Mouse (Mus musculus) heart, postnatal 4 days (tissue): Measurements from ENCODE around the gene 4930432K21Rik. TPM values are rescaled to one million over a fixed set of nuclear protein-coding genes. Genes with fewer than 3 reads are reported as not detected.

Source experiments
- DNase-seq: peaks from one replicate; pipeline ENCODE4 v3.0.0; 2021
- total RNA-seq, 2 experiments: library from RNA; stranded (reverse); gene quantifications; 2 replicates each; pipeline ENCODE4 v1.2.3; 2021

Gene 4930432K21Rik
- total RNA-seq, 2 experiments from 2014 or later: 0.38 to 0.60 TPM

DNA sequence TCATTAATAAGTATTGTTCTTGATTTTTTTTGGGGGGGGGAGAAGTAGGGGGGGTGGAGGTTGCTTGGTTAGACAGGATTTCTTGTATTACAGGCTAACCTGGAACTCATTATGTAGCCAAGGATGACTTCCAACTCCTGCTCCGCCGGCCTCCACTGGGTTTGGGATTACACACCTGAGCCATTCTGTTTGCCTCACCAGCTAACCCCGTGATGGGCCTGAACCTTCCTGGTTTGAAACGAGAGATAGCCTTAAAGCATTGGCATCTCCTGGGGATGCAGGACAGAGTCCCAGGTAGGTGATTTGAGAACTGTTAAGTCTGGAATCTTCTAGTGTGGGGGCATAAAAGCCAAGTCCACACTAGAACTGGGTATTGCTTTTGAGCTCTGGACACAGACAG lies 45.3 kb downstream of the 4930432K21Rik start:
- no peak for DNase-seq

DNA sequence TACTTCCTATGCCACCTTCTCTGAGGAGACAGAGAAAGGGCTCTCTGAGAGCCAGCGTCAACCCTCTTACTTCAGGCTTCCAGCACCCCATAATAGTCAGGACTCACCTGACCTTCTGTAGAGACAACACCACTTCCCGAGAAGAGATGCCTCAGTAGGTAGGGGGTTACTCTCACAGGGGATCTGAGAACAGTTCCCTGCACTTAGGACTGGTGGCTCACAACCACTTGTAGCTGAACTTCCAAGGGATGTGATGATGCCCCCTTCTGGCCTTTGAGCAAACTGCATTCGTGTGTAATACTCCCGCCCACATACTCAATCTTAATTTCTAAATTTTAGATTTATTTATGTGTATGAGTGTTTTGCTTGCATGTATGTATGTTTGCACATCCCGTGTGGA lies 45.7 kb downstream of the 4930432K21Rik start:
- DNase-seq: no peak

DNA sequence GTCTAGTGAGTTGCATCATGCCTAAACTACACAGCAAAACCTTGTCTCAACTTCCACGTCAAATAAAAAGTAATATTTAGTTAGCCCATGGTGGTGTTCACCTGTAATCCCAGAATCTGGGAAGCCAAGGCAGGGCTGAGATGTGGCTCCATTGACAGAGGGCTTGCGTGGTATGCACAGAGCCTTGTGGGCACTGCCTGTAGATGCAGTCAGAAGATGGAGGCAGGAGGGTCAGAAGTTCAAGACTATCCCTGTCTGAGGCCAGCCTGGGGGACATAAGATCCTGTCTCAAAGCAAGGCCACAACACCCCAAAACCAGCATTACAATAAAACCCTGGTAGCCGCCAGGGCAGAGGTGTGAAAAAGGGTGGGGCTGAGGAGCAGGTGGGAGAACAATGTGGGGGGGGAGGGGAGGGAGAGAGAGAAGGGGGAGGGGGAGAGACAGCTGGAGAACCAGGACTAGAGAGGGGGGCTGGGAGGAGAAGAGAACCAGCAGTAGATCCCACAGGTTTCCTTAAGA lies 46.5 kb downstream of the 4930432K21Rik start:
- DNase-seq: no peak

DNA sequence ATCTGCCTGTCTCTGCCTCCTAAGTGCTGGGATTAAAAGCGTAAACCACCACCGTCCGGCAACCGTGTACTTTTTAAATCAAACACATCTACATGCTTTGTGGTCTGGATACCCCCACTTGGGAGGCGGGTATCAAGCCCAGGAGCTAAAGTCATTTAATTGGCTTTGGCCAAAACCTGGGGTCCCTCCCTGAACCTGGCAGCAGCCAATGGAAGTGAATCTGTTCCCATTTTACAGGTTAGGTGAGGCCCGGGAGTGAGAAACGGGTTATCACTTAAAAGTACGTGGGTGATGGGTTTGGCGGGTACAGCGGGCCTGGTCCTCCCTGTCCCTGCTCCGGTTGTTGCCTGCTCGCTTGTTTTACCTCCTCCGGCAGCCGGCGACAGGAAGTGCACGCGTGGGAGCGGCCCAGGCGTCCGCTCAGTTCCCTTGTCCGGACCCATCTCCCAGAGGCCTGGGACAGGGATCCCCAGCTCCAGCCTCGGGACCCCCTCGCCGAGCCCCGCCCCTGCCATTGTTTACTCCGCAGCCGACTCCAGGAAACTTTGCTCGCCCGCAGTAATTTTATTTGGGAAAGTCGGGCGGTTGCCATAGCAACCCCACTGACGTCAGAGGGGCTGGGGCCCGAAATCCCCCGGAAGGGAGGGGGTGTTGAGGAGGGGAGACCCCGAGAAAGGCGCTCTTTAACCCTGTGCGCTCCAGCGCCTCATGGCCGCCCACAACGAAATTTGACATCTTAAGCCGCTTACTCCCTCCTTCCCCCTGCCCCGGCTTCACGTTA lies 49.5 kb downstream of the 4930432K21Rik start:
- peak; percentile 93 for DNase-seq

DNA sequence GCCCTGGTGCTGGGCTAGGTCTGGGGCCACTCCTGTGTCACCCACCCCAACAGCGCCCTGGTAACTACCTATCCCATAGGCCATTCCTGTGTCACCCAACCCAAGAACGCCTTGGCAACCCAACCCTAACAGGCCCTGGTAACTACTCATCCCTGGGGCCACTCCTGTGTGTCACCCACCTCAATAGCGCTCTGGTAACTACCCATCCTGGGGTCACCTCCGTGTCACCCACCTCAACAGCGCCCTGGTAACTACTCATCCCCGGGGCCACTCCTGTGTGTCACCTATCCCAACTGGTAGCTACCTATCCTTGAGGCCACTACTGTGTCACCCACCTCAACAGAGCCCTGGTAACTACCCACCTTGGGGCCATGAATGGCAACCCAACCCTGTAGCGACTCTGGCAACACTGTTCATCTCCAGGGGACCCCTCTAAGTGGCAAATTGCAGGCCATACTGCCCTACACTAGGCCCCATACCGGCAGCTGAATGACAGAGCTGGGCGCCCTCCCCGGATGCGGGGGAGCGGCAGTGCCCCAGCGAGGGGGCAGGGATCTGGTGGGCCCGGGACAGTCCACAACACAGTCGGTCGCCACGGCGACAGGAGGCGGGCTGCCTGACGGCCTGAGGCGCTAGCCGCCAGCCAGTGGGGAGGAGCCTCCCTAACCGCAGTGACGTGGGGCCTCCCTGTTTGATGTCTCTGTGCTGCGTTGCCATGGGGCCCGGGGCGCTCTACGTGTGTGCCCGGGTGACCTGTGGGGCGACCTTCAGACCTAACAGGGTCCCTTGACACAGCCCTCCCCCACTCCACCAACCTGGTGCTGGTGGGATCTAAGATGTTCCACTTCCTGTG lies 50.3 kb downstream of the 4930432K21Rik start:
- peak; percentile 96 for DNase-seq

DNA sequence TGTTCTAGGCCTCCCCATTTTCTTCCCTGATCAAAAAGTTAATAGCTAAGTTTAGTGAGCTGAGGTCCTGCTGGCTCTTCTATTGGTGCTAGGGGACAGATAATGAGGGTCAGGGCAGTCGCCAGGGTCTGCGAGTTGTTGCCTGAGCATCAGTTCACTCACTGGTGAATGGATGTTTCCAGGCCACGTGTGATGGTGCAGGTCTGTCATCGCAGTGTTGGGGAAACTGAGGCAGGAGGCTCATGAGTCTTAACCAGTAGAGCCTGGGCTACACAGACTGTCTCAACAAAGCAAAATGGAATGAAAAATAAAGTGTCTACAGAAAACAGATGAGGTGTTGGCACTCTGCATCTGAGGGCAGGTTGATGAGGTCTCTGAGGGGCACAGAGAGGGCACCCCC lies 51.0 kb downstream of the 4930432K21Rik start:
- no peak for DNase-seq

DNA sequence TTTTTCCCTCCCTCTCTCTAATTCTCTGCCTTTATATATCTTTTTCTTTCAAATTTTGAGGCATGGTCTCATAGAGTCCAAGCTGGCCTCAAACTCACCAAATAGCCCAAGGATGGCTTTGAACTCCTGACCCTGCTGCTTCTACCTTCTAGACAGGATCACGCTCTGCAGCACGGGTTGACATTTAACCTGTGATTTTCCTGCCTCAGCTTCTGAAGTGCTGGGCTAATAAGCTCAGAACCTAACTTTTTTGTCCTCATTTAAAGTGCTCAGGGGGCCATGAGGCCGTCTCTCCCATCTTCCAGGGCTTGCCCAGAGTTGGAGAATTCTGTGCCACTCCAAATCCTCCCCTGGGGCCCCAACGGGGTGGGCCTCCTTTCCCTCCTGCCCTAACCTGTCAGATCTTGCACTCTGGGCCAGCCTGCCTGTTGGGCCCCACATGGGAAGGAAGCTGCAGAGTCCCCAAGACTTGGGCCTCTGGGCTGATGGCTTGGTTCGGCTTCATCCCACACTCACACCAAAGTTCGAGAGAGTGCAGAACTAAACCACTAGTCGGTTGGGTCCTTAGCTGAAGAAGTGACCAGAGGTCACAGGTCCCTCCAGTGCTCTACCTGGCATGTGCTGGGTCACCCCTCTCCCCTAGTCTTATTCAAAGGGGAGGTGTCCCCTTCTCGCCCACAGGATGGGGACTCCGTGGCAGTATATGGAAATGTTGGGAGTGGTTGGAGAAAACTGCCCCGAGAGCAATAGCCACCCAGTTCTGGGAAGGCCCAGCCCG lies 51.7 kb downstream of the 4930432K21Rik start:
- no peak for DNase-seq

DNA sequence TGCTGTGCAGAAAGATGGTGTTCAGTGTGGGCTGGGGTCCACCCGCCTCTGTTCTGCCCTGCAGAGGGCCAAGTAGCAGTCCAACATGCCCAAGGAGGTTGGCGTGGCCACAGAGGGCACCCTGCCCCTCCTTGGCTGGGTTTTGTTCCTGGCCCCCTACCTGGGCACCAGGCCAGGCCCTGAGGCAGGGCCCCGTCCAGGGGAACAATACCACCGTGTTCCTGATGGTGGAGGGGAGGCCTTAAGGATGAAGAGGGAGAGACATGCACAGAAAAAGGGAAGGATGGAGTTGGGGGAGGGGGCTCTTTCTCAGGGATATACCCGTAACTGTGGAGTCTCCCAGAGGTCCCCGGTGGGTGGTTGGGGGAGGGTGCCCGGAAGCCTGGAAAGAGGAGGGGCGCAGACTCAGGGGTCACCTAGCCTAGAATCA lies 52.3 kb downstream of the 4930432K21Rik start:
- peak; percentile 51 for DNase-seq

DNA sequence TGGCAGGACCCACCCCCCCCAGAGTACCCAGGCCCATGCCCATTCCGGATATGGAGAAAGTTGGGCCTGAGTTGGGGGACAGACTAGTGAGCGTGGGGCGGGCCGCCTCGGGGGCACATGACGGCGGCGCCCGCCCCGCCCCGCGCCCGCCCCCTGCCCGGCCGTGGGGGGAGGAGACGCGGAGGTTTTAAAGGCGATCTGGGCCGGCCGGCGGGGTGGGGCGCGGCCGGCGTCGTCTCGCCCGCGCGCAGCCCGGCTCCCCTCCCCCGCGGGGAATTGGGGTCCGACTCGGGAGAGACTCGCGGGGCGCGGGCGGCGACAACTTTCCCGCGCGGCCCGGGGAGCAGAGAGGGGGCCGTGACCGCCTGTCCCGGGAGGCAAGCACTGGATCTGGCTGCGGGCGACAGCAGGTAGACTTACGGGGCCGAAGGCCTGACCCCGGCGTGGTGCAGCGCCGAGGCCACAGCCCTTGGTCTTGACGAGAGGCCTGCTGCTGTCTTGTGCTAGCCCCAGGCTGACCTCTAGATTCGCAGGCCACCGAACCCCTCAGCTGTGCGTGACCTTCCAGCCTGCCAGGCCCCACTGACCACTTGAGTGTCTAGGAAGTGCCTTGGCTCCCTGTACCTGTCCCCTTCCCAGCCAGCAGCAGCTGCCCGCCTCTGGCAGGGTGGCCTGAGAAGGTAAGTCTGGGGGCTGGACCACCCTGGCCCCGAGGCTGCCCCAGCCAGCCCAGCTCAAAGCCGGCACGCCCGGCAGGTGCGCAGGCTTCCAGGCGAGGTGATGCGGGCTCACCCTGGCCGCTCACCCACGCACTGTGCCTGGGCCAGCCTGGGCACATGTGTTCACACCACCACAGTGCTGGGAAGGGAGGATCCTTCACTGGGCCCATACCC lies 53.1 kb downstream of the 4930432K21Rik start:
- peak; percentile 90 for DNase-seq

DNA sequence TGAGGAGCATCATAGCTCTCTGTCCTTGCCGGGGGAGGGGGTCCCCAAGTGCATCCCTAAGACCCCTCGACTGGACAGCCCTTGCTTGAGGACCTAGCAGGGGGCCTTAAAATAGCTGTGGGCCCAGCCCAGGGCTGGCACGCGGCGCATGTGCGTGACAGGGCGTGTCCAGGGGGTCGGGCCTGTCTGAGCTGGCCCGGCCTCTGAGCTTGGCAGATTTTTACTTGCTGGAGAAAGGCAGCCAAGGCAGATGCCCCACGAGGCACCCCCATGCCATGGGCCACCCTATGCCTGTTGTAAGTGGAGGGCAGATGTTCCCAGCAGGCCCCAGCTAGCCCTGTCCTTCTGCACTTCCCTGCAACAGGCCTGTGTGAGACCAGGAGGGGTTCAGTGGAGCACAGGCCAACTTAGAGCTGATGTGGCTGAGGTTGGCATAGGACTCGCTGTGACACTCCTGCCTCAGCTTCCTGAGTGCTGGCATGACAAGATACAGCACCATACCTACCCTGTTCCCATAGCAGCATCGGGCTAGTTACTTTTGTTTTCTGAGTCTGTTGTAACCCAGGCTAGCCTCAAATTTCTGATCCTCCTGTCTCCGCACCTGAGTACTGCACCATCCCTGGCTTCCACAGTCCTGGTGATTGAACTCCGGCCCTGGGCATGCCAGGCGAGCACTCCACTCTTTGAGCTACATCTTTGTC lies 53.9 kb downstream of the 4930432K21Rik start:
- peak; percentile 85 for DNase-seq

DNA sequence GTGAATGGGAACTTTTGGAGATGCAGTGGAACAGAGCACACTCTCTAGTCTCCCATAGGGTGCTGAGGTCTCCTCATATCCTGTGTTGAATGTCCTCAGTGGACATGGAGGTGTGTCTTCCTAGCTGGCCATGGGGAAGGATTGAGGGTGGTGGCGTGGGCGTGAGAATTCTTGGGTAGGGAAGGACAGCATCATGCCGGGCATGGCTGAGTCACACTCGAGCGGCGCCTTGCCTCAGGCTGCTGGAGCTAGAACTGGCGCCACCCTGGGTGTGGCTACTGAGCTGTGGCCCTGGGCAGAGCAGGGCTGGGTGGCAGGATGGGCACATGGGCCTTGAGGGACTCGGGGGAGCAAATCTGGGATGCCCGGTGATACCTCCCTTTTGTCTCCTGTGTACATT lies 54.6 kb downstream of the 4930432K21Rik start:
- DNase-seq: peak; percentile 62

DNA sequence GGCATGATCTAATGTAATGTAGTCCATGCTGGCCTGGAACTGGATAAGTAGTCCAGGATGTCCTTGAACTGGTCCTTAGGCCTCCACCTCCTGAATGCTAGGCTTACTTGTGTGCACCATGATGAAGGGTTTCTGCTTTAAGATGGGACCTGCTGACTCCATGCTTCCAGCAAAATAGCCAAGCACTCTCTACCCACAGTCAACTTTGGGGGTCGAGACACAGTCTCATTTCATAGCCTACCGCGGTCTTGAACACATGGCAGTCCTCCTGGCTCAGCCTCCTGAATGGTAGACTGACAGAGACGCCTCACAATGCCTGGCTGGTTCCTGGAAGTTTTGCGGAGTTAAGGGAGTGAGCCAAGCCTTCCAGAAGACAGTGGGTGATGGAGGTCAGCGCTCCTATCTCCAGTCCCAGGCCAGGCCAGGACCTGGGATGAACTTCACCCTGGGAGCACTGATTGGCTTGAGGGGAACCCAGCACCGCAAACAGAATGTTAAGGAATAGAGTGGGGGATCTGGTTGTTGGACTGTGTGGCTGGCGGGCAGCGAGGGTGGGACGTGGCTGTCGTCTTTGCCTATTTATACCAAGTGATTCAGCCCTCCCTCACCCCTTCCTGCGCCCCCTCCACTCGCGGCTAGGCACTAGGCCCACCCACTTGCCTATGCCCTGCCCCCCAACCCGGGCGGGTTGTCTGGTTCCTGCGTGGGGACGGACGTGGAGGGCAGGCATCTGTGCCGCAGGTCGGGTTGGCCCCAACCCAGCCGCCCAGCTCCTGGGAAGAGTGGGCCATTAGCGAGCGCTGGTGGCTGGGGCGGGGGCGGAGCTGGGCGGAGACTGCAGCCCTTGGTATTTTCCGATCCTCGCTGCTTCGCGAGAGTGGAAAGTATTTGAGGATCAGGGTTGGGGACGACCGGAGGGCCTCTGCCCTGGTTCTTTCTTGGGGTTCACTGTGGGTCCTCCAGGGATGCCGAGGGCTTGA lies 55.4 kb downstream of the 4930432K21Rik start:
- peak; percentile 93 for DNase-seq

DNA sequence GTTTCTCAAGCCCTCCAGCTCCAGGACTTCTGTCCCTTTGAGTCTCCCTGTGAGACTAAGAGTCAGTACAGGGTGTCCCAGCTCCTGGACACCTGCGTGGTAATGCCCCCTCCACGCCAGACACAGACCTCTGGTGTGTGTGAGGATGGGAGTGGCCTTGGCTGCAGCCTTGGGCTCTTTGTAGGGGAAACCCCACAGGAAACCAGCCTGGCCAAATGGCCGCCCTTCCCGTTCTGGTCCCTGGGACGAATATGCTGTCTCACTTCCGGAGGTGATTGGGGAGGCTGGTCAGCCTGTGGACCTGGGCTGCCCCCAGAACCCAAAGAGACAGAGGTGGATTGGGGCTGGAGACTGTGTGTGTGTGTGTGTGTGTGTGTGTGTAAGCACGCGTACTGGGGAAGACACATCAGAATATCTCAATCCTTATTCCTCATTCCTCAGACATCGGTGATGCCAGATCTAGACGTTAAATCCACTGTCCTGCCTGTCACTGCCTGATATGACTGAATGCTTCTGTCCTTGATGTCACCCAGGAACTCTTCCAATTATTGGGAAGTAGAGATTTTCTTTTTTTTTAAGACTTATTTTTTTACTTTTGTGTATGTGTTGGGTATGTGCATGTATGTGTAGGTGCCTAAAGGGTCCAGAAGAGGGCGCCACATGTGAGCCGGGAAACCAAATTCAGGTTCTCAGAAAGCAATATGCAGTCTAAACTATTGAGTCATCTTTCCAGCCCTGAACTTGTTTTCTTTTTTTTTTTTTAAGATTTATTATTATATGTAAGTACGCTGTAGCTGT lies 56.3 kb downstream of the 4930432K21Rik start:
- peak; percentile 85 for DNase-seq

DNA sequence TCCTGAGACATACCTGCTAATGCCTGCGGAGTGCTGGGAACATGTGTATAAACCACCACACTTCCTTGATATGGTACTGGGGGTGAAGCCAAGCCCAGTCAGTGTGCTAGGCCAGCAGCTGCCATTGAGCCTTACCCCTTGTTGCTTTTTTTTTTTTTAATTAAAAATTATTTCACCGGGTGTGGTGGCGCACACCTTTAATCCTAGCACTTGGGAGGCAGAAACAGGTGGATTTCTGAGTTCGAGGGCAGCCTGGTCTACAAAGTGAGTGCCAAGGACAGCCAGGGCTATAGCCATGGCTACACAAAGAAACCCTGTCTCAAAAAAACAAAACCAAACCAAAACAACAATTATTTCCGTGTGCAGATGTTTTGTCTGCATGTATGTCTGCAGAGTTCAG lies 57.2 kb downstream of the 4930432K21Rik start:
- no peak for DNase-seq

DNA sequence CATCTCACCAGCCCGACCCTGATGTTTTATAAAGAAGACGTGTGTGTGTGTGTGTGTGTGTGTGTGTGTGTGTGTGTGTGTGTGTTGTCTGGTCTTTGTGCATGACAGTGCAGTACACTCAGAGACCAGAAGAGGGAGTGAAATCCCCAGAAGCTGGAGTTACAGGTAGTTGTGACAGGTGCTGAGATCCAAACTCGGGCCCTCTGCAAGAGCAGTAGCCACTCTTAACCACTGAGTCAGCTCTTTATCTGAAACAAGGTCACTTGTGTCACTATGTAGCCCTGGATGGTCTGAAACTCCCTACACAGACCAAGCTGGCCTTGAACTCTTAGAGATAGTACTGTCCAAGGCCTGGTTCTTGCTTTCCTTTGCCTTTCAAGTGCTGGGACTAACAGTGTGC lies 58.8 kb downstream of the 4930432K21Rik start:
- no peak for DNase-seq

DNA sequence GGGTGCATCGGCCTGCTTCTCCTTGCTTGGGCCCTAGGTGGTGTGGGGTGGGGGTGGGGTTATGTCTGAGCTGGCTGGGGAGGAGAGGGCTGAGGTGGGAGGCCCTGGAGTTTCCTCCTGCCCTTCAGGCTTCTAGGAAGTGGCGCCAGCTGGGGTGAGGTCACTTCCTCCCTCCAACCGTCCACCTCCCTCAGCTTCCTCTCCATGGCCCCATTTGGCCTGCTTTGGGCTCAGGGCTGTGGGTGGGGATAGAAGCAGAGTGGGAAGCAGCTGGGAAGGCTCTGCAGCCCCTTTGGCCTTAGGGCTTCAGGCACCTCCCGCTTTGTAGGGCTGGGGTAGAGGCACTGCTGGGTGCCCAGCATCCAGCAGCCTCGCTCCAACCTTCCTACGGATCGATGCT lies 60.0 kb downstream of the 4930432K21Rik start:
- DNase-seq: peak; percentile 84

DNA sequence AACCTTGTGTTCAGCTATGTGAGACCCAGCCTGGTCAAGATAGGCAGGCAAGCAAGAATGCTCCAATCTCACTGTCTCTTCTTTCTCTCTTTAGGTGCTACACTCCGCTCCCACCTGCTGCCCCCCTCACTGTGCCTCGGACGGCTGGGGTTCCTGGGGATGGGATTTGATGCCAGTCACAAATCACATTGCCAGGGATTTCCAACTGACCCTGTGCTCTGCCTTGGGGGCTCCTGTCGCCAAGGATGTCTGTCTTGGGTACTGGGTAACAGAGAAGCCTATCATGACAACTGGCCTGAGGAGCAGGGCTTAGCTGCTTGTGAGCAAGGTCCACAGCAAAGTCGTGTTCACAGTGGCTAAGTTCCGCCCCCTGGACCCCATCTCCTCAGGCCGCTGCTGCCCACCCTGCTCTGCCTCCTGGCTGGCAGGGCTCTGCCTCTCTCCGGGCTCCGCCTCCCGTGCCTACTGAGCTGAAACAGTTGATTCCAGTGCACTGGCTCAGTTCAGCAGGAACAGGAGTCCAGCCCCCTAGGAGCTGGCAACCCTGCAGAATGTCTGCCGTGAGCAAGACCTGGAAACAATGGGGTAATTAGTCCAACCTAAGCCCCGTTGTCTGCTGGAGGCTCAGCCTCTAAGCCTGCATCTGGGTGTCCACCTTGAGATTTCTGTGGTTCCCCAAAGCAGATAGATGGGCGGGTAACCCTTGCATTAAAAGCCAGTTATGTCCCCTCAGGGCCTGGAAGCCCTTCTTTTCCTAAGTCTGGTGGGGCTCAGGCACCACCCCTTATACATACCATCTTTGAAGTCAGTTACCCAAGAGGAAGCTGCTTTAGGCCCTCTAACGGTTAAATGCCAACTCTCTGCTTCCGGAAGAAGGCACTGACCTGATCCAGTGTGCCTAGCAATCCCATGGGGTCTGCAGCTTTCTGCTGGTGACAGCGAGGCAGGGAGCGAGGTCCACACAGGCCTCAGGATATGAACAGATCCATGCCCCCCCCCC lies 60.9 kb downstream of the 4930432K21Rik start:
- DNase-seq: no peak
